Mouse (Mus musculus) G1E (cell line): ENCODE results near the gene Tyw1. TPM values are rescaled to one million over a fixed set of nuclear protein-coding genes. Genes with fewer than 3 reads are reported as not detected.

Experiments used
- ATAC-seq: 2 replicates; pipeline ENCODE4 v1.8.0; 2016; ENCODE audit warnings: mild to moderate bottlenecking; ENCODE audit not compliant: insufficient number of reproducible peaks, poor library complexity, low FRiP score, severe bottlenecking; ENCODE audit errors: extremely low read depth
- DNase-seq: peaks from one replicate; pipeline ENCODE4 v3.0.0; 2012; ENCODE audit warnings: low spot score
- H3K27me3 ChIP-seq: 2 replicates; pipeline ENCODE4 v1.6.1; 2012; ENCODE audit warnings: mild to moderate bottlenecking, low read length, inconsistent platforms; ENCODE audit not compliant: insufficient read depth
- H3K36me3 ChIP-seq: replicated peaks from 2 replicates; pipeline ENCODE3; 2012; ENCODE audit warnings: mild to moderate bottlenecking, inconsistent platforms
- H3K4me1 ChIP-seq: 2 replicates; pipeline ENCODE4 v1.6.1; 2012; ENCODE audit warnings: low read depth, low read length, inconsistent platforms, mixed read lengths; ENCODE audit not compliant: insufficient read depth
- H3K4me3 ChIP-seq: 2 replicates; pipeline ENCODE4 v1.5.1; 2012; ENCODE audit warnings: low read depth, mild to moderate bottlenecking, inconsistent platforms, low read length, moderate library complexity, mixed read lengths
- H3K9me3 ChIP-seq: replicated peaks from 2 replicates; pipeline ENCODE4 v1.6.1; 2012; ENCODE audit warnings: inconsistent platforms
- CTCF ChIP-seq: IDR thresholded peaks from 2 replicates; pipeline ENCODE4 v1.5.1; 2012; ENCODE audit warnings: low read depth, low read length, inconsistent platforms, mixed read lengths
- GATA1 ChIP-seq: IDR thresholded peaks from 2 replicates; pipeline ENCODE4 v1.6.1; 2012; ENCODE audit warnings: borderline replicate concordance, low read length, inconsistent platforms, mixed read lengths
- GATA2 ChIP-seq: IDR thresholded peaks from 2 replicates; pipeline ENCODE4 v1.6.1; 2012; ENCODE audit warnings: low read depth, low read length, inconsistent platforms, borderline replicate concordance
- POLR2AphosphoS5 ChIP-seq: IDR thresholded peaks from 2 replicates; pipeline ENCODE4 v1.6.1; 2012; ENCODE audit warnings: low read depth, low read length, inconsistent platforms; ENCODE audit not compliant: insufficient replicate concordance
- TAL1 ChIP-seq: conservative IDR thresholded peaks from 2 replicates; pipeline ENCODE4 v1.6.1; 2012; ENCODE audit warnings: low read depth, low read length, inconsistent platforms, mixed read lengths
- polyA plus RNA-seq: library from polyadenylated mRNA; stranded (reverse); fragments of >175 nt; gene quantifications from 2 replicates; pipeline ENCODE4 v1.2.3, GENCODE M21; 2012
- total RNA-seq, 2 experiments: library from RNA; stranded (forward) in 1 of 2; stranded (reverse) in 1 of 2; fragments of 200-1000 nt in 1 of 2; fragments of >200 nt in 1 of 2; fragmentation: Nextera tagmentation in 1 of 2; gene quantifications; 2 replicates each; pipeline ENCODE4 v1.2.3; 2014 to 2017

Tyw1 gene
- total and polyA plus RNA-seq, 3 experiments = 6.5 to 27.2 (median 26.3) TPM

DNA sequence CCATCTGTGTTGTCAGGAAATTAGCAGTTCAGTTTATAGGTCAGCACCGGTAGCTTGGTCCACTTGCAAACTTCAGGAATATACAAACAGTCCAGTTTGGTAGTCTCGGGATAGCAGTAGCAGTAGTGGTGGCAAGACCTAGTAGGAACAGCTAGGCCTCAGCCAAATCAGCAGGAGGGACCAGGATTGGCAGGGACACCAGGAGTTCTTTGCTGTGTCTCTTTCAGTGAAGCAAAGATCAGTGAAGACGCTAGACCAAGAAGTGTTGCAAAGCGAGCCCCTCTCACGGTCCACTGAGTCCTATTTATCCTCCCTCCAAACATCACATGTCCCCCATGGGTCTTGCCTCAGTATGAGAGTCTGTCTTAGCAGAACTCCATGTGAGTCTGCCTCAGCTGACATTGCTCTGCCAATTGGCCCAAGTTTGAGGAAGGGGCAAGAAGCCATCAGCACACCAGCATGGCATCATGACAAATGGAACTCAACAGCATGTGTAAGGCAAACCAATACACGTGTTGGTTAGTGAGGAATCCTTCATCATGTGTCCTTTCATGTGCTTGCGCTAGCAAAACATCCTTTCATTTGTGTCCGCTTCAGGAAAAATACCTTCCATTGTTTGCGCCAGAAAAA lies 43.5 kb downstream of the Tyw1 start:
- Histone ChIP-seq H3K9me3 (no peaks in the 10 kb centered on the region), H3K27me3 (no peaks in the 10 kb centered on the region), H3K4me1 (peaks cover 4% of the 10 kb centered on the region; the same call in 1 of the 2 replicates), H3K36me3 (peaks cover 91% of the 10 kb centered on the region), H3K4me3 (no peak overlapping the region)
- no peak for ATAC-seq
- no peak for DNase-seq
- TF ChIP-seq GATA2 (no peak), POLR2AphosphoS5 (no peak), TAL1 (no peak), CTCF (no peak), GATA1 (no peak)

DNA sequence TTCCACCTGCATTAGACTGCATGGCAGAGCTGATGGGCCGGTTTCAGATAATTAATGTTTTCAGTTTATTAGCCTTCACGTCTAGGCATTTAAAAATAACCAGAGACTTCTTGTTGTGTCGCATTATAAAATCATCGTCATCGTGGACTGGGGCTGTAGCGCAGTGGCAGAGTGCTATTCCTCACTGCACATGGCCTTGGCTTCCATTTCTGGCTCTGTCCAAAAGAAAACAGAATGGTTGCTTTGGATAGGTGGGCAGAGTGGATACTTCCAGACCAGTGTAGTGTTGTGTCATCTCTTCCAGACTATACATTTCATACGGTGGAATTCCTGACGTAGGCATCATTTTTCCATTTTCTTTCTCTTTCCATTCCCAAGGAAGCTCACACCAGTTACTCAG lies 44.1 kb downstream of the Tyw1 start:
- H3K4me3 ChIP-seq = no peak overlapping the region
- H3K36me3 ChIP-seq = peaks cover 91% of the 10 kb centered on the region
- H3K27me3 ChIP-seq = no peaks in the 10 kb centered on the region
- no peaks in the 10 kb centered on the region for H3K9me3 ChIP-seq
- ATAC-seq (no peak), DNase-seq (no peak)
- TF ChIP-seq GATA2 = no peak
- H3K4me1 ChIP-seq = peaks cover 4% of the 10 kb centered on the region; the same call in 1 of the 2 replicates

DNA sequence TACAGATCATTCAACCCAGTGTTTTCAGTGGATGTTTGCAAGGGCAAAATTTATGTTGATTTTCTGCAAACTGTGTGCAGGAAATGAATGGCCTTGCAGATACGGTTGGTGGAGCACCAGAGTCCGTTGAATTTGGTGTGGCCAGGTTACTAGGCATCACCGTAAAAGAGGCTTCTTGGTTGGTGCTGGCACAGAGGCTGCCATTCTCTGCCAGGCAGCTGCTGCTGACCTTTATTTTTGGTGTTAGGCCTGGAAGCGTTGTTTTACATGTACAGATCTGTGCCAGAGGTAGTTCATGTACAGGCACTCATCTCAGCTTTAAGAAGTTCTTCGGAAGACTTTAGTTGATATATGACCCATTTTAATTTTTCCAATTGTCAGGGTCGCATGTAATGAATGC lies 48.2 kb downstream of the Tyw1 start:
- peaks cover 4% of the 10 kb centered on the region; the same call in 1 of the 2 replicates for H3K4me1 ChIP-seq
- peaks cover 86% of the 10 kb centered on the region for H3K36me3 ChIP-seq
- TF ChIP-seq GATA2 = no peak
- TF ChIP-seq CTCF = no peak
- no peak for TF ChIP-seq GATA1
- TF ChIP-seq TAL1 = no peak
- no peak for TF ChIP-seq POLR2AphosphoS5
- no peaks in the 10 kb centered on the region for H3K9me3 ChIP-seq
- ATAC-seq (no peak), DNase-seq (no peak)
- H3K27me3 ChIP-seq = no peaks in the 10 kb centered on the region
- H3K4me3 ChIP-seq = no peak overlapping the region

DNA sequence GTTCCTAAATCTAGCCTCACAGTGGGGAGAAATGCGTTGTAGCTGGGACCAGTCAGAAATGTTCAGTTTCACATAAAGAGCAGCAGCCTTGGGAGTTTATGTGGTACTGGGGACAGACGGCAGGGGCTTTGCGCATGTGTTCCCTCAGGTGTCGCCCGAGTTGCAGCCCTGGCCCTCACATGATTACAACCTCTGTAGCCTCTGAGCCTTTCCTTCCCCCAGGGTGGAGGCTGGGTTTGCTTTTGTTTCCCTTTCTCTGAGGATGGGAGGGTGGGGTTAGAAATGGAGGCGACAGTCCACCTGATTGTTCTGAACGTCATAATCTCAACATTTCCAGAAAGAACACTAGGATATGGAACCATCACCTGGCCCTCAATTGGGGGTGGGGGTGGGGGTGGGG lies 52.5 kb downstream of the Tyw1 start:
- no peak for DNase-seq
- TF ChIP-seq POLR2AphosphoS5 (no peak), GATA1 (no peak), TAL1 (no peak), CTCF (no peak), GATA2 (no peak)
- H3K4me1 ChIP-seq = peaks cover 3% of the 10 kb centered on the region; the same call in 1 of the 2 replicates
- no peak for ATAC-seq
- H3K36me3 ChIP-seq = peaks cover 81% of the 10 kb centered on the region
- H3K9me3 ChIP-seq = no peaks in the 10 kb centered on the region
- H3K4me3 ChIP-seq = no peak overlapping the region
- H3K27me3 ChIP-seq = no peaks in the 10 kb centered on the region

DNA sequence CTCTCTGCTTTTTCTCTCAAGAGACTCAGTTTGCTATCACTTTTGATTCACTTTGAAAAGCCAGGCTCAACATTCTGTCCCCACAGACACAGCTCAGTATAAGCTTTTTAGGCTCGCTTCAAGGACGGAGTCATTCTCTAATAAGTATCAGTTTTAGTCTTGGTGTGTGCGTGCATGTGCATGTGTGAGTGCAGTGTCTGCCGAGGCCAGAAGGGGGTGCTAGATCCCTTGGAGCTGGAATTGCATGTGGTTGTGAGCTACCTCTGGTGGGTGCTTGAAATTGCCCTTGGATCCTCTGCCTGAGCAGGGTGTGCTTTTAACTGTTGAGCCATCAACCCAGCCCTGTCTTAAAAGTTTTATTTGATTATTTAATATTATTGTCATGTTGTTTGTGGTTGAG lies 54.7 kb downstream of the Tyw1 start:
- Histone ChIP-seq H3K36me3 (peaks cover 73% of the 10 kb centered on the region), H3K4me3 (no peak overlapping the region), H3K9me3 (no peaks in the 10 kb centered on the region), H3K27me3 (no peaks in the 10 kb centered on the region), H3K4me1 (peaks cover 3% of the 10 kb centered on the region; the same call in 1 of the 2 replicates)
- no peak for TF ChIP-seq TAL1
- TF ChIP-seq GATA1 = no peak
- 0 out of 2 replicates have a peak, but pooled peaks have one; percentile 3 for TF ChIP-seq CTCF
- no peak for TF ChIP-seq GATA2
- TF ChIP-seq POLR2AphosphoS5 = no peak
- no peak for ATAC-seq
- DNase-seq = no peak

DNA sequence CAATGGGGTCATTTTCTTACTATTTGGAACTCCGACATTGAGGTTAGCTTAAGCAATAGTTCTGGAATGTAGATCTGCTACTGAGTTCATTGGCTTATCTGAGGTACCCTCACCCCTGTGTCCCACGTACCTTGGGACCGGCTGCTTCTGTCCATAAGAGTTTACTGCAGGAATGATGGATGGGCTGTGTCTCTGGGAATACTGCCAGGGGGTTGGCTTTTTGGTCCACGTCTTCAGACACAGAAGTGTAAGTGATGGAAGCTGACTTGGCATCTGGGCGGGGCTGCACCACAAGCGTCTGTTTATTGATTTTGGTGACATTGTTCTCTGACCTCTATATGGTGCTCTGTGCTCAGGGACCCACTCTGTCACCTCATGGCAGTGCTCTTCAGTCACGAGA lies 55.4 kb downstream of the Tyw1 start:
- no peaks in the 10 kb centered on the region for H3K27me3 ChIP-seq
- H3K9me3 ChIP-seq = no peaks in the 10 kb centered on the region
- ATAC-seq (no peak), DNase-seq (no peak)
- H3K36me3 ChIP-seq = peaks cover 73% of the 10 kb centered on the region
- H3K4me3 ChIP-seq = no peak overlapping the region
- H3K4me1 ChIP-seq = peaks cover 3% of the 10 kb centered on the region; the same call in 1 of the 2 replicates
- TF ChIP-seq TAL1 = no peak
- TF ChIP-seq POLR2AphosphoS5 = no peak
- TF ChIP-seq GATA1 = no peak
- no peak for TF ChIP-seq GATA2
- no peak for TF ChIP-seq CTCF
